Mouse (Mus musculus): ENCODE measurements around the gene 7530416G11Rik. TPM values are rescaled to one million over a fixed set of nuclear protein-coding genes. Genes with fewer than 3 reads are reported as not detected.

7530416G11Rik gene
- polyA plus RNA-seq, 1 experiment from 2014 or later, result not detected

DNA sequence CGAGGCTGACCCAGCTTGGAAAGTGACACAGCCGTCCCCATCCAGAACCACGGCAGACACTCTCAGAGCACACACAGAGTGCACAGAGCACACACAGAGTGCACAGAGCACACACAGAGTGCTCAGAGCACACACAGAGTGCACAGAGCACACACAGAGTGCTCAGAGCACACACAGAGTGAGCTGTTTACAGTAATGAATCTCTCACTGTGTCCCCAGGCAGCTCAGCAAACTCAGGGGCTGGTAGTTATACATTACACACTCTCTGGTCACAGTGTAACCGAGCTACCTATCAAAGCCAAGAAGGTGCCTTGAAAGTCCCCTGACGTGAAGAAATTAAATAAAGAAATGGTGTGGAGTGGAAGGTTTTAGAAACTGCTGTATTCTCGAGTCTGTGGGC, 33.6 kb downstream of the 7530416G11Rik start:
- DNase-seq (ENCODE audit: low spot score) (no peak), ATAC-seq (ENCODE audit: low read depth) (no peak)
- Histone ChIP-seq H3K9ac (ENCODE audit: low read depth, low read length) (no peak overlapping the region), H3K9me3 (ENCODE audit: control insufficient read depth, low read length) (no peaks in the 10 kb centered on the region), H3K27me3 (replicated peaks; ENCODE audit: control insufficient read depth, insufficient read depth, low read length) (no peaks in the 10 kb centered on the region), H3K27ac (replicated peaks; ENCODE audit: low read depth, low read length) (no peak overlapping the region), H3K4me3 (ENCODE audit: low read depth, low read length) (no peak overlapping the region), H3K4me1 (ENCODE audit: control insufficient read depth, insufficient read depth, low read length) (no peaks in the 10 kb centered on the region), H3K36me3 (ENCODE audit: control insufficient read depth, insufficient read depth, low read length) (peaks cover 40% of the 10 kb centered on the region), H3K4me2 (ENCODE audit: low read depth, low read length) (no peak overlapping the region)
- 94% methylated on average over 6 of the region's 6 CpGs for WGBS

DNA sequence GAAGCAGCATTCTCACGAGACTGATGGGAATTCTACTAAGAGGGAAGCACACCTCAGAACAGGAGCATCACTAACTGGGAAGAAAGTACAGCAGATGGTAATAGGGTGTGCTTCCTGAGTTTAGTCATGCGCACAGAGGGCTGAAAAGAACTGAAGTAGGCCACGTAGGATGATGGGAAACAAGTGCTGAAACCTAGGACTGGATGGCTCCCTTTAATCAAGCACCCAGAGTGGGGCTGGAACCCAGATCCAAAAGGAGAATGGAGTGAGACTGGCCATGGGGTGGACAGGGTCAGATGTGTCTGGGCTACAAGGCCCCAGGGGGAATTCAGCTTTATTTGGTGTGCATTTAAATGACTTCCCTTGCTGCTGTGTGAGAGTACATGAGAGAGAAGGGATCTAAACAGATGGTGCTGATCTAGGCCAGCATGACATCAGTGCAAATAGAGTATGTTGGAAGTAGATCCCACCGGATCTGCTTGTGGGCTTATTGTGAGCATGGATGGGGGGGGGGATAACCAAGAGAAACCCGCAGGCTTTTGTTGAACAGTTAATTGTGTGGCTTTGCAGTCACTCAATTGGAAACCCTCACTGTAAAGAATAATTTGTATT, 36.5 kb downstream of the 7530416G11Rik start:
- DNase-seq (ENCODE audit: low spot score) (no peak), ATAC-seq (ENCODE audit: low read depth) (no peak)
- Histone ChIP-seq H3K36me3 (ENCODE audit: control insufficient read depth, insufficient read depth, low read length) (peaks cover 54% of the 10 kb centered on the region), H3K27me3 (replicated peaks; ENCODE audit: control insufficient read depth, insufficient read depth, low read length) (no peaks in the 10 kb centered on the region), H3K9ac (ENCODE audit: low read depth, low read length) (no peak overlapping the region), H3K9me3 (ENCODE audit: control insufficient read depth, low read length) (no peaks in the 10 kb centered on the region), H3K4me1 (ENCODE audit: control insufficient read depth, insufficient read depth, low read length) (no peaks in the 10 kb centered on the region), H3K4me2 (ENCODE audit: low read depth, low read length) (no peak overlapping the region), H3K4me3 (ENCODE audit: low read depth, low read length) (no peak overlapping the region), H3K27ac (replicated peaks; ENCODE audit: low read depth, low read length) (no peak overlapping the region)
- 90% methylated on average over 5 of the region's 5 CpGs for WGBS

DNA sequence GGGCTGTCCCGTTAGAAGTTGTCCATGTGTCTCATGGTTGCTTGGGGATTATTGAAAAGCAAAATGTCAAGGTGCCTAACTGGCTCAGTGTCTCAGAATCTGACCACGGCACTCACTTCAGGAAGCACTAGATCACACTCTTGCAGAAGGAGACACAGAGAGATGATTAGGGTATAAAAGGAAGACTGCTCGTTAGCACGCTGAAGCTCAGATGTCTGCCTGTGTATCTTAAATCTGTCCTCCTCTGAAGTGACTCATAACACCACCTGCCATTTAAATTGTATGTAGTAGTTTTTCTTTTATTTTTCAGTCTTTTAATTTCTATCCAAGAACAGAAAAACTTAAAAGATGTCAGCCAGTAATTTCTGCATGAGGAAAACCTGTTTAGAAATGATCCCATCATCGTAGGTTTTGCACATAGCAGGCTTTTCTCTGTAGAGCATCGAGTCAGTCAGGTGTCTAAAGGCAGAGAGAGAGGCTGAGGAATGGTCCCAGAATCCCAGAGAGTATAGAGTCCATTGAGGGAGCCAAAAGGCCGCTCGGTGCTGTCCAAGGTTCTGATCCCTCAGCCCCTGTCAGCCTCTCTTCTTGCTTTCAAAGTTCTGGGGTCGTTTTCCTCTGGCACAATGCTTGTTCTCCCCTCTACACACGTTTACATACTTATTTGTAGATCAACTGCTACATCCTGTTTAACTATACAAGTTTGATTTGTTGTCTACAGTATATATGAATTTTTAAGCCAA, 38.0 kb downstream of the 7530416G11Rik start:
- Histone ChIP-seq H3K4me1 (ENCODE audit: control insufficient read depth, insufficient read depth, low read length) (no peaks in the 10 kb centered on the region), H3K27me3 (replicated peaks; ENCODE audit: control insufficient read depth, insufficient read depth, low read length) (no peaks in the 10 kb centered on the region), H3K36me3 (ENCODE audit: control insufficient read depth, insufficient read depth, low read length) (peaks cover 68% of the 10 kb centered on the region), H3K4me3 (ENCODE audit: low read depth, low read length) (no peak overlapping the region), H3K27ac (replicated peaks; ENCODE audit: low read depth, low read length) (no peak overlapping the region), H3K9me3 (ENCODE audit: control insufficient read depth, low read length) (no peaks in the 10 kb centered on the region), H3K9ac (ENCODE audit: low read depth, low read length) (no peak overlapping the region), H3K4me2 (ENCODE audit: low read depth, low read length) (no peak overlapping the region)
- WGBS, result 58% methylated on average over 10 of the region's 10 CpGs
- peak; percentile 50 for DNase-seq (ENCODE audit: low spot score)
- no peak for ATAC-seq (ENCODE audit: low read depth)

DNA sequence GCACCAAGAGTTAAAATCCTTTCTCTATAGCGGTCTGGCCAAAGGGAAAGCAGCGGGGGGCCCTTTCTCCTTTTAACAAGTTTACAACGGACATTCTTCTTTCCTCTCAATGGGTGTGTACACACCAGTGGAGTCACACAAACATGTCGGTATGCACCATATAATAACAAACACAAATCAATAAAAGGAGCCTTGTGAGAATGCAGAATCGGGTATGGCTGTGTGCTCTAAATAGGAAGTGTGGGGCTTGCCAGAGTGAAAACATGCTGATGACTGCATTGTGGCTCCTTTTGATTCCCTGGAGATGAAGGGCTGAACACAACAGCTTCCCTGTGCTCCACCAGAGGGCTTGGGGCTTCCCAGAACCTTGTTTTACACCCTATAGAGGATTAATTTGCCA, 38.8 kb downstream of the 7530416G11Rik start:
- DNase-seq (ENCODE audit: low spot score) (peak; percentile 32), ATAC-seq (ENCODE audit: low read depth) (no peak)
- Histone ChIP-seq H3K4me3 (ENCODE audit: low read depth, low read length) (no peak overlapping the region), H3K27me3 (replicated peaks; ENCODE audit: control insufficient read depth, insufficient read depth, low read length) (no peaks in the 10 kb centered on the region), H3K9ac (ENCODE audit: low read depth, low read length) (no peak overlapping the region), H3K9me3 (ENCODE audit: control insufficient read depth, low read length) (no peaks in the 10 kb centered on the region), H3K27ac (replicated peaks; ENCODE audit: low read depth, low read length) (no peak overlapping the region), H3K4me2 (ENCODE audit: low read depth, low read length) (no peak overlapping the region), H3K36me3 (ENCODE audit: control insufficient read depth, insufficient read depth, low read length) (peaks cover 72% of the 10 kb centered on the region), H3K4me1 (ENCODE audit: control insufficient read depth, insufficient read depth, low read length) (no peaks in the 10 kb centered on the region)
- WGBS, result 25% methylated on average over 5 of the region's 5 CpGs

DNA sequence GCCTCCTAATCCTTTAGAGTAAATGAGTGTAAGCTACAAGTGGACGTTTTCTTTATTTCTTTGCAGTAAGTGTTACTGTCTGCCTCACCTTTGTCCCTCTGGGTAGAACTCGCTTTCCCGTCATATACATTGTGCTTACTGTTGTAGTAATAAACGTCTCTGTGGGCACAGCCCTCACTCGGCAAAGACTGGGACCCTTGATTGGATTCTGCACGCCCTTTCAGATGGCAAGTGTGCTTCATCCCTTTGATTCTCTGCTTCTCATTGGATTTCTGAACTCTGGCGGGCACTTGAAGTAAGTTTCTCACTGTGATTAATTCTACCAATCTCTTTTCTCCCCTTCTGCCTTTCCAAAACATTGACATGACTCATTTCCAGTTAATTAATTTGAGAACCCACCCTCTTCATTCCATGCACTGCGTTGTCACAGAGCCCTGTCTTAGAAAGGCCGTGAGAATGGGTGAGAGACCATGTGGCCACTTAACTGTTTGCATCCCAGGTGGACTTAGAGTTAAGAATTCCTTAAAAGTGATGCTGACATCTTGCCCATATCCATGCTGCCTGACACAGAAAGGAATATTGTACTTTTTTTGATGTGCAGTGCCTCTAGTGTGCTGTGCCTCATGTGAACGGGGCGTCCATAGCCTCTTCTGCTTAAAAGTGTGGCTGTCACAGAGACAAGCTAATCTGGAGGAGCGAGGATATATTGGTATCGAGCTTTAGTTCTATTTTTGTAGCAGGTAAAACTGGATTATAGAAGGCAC, 39.8 kb downstream of the 7530416G11Rik start:
- Histone ChIP-seq H3K9me3 (ENCODE audit: control insufficient read depth, low read length) (no peaks in the 10 kb centered on the region), H3K27ac (replicated peaks; ENCODE audit: low read depth, low read length) (no peak overlapping the region), H3K4me1 (ENCODE audit: control insufficient read depth, insufficient read depth, low read length) (no peaks in the 10 kb centered on the region), H3K36me3 (ENCODE audit: control insufficient read depth, insufficient read depth, low read length) (peaks cover 69% of the 10 kb centered on the region), H3K27me3 (replicated peaks; ENCODE audit: control insufficient read depth, insufficient read depth, low read length) (no peaks in the 10 kb centered on the region), H3K4me3 (ENCODE audit: low read depth, low read length) (no peak overlapping the region), H3K9ac (ENCODE audit: low read depth, low read length) (no peak overlapping the region), H3K4me2 (ENCODE audit: low read depth, low read length) (no peak overlapping the region)
- no peak for DNase-seq (ENCODE audit: low spot score)
- ATAC-seq (ENCODE audit: low read depth), result no peak
- WGBS, result 65% methylated on average over 13 of the region's 13 CpGs

DNA sequence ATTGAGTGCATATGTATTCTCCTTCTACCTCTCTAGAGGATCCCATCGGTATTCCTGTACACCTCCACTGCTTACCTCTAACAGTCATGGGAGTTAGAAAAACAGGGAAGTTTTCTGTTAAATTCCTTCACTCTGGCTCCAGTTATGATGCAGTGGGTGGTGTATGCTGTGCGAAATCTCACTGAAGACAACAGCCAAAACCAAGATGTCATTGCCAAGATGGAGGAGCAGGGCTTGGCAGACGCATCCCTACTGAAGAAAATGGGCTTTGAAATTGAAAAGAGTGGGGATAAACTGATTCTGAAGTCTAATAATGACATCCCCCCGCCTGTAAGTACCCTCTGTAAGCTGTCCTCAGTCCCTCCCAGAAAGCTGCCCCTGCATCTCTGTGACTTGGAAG, 40.9 kb downstream of the 7530416G11Rik start:
- H3K36me3 ChIP-seq (ENCODE audit: control insufficient read depth, insufficient read depth, low read length), result peaks cover 60% of the 10 kb centered on the region
- no peaks in the 10 kb centered on the region for H3K9me3 ChIP-seq (ENCODE audit: control insufficient read depth, low read length)
- no peak overlapping the region for H3K4me3 ChIP-seq (ENCODE audit: low read depth, low read length)
- H3K27ac ChIP-seq (replicated peaks; ENCODE audit: low read depth, low read length), result no peak overlapping the region
- ATAC-seq (ENCODE audit: low read depth), result no peak
- H3K27me3 ChIP-seq (replicated peaks; ENCODE audit: control insufficient read depth, insufficient read depth, low read length), result no peaks in the 10 kb centered on the region
- WGBS, result 78% methylated on average over 4 of the region's 4 CpGs
- no peaks in the 10 kb centered on the region for H3K4me1 ChIP-seq (ENCODE audit: control insufficient read depth, insufficient read depth, low read length)
- H3K9ac ChIP-seq (ENCODE audit: low read depth, low read length), result no peak overlapping the region
- no peak for DNase-seq (ENCODE audit: low spot score)
- H3K4me2 ChIP-seq (ENCODE audit: low read depth, low read length), result no peak overlapping the region

DNA sequence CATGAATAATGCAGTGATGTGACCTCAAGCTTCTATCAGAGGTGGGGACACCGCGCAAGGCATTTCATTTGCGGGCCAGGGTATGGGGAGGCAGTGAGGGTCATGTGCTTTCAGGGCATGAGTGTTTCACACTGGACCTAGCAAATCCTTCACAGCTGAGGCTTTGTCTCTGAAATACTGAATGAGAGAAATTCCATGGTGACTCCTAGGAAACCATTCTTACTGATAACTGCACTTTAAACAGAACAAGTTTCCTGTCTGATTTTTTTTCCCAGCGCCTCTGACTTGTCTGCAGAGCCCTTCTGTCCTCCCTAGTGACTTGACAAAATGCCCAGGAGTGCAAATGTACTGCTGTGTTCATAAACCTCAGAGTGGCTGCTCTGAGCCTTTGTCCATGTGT, 41.5 kb downstream of the 7530416G11Rik start:
- H3K4me2 ChIP-seq (ENCODE audit: low read depth, low read length), result no peak overlapping the region
- no peaks in the 10 kb centered on the region for H3K9me3 ChIP-seq (ENCODE audit: control insufficient read depth, low read length)
- peaks cover 60% of the 10 kb centered on the region for H3K36me3 ChIP-seq (ENCODE audit: control insufficient read depth, insufficient read depth, low read length)
- H3K9ac ChIP-seq (ENCODE audit: low read depth, low read length), result no peak overlapping the region
- ATAC-seq (ENCODE audit: low read depth) (no peak), DNase-seq (ENCODE audit: low spot score) (no peak)
- WGBS, result 84% methylated on average over 4 of the region's 4 CpGs
- H3K27me3 ChIP-seq (replicated peaks; ENCODE audit: control insufficient read depth, insufficient read depth, low read length), result no peaks in the 10 kb centered on the region
- no peaks in the 10 kb centered on the region for H3K4me1 ChIP-seq (ENCODE audit: control insufficient read depth, insufficient read depth, low read length)
- no peak overlapping the region for H3K27ac ChIP-seq (replicated peaks; ENCODE audit: low read depth, low read length)
- H3K4me3 ChIP-seq (ENCODE audit: low read depth, low read length), result no peak overlapping the region

DNA sequence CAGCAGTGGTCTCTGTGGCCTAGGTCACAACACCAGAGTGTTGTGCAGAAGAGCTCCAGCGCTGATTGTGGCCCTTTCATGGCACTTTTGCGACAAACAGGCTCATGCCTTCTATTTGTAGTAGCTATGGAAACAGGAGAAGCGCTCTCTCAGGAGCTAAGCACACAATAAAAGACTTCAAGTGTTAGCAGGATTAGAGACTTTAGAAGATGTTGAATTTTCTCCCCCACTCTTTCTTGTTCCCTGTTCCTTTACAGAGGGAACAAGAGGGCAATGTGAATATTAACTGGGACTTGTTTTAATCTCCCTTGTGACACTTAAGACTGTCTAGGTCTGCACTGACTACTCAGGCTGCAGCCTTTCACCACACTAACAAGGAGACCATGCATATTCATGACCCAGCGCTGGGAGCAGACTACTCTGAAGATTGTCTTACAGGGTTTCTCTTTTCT, 44.4 kb downstream of the 7530416G11Rik start:
- 57% methylated on average over 4 of the region's 4 CpGs for WGBS
- peaks cover 55% of the 10 kb centered on the region for H3K36me3 ChIP-seq (ENCODE audit: control insufficient read depth, insufficient read depth, low read length)
- no peak for DNase-seq (ENCODE audit: low spot score)
- H3K9me3 ChIP-seq (ENCODE audit: control insufficient read depth, low read length), result no peaks in the 10 kb centered on the region
- H3K4me2 ChIP-seq (ENCODE audit: low read depth, low read length), result no peak overlapping the region
- 0 out of 2 replicates have a peak, but pooled peaks have one; percentile 39 for ATAC-seq (ENCODE audit: low read depth)
- H3K27ac ChIP-seq (replicated peaks; ENCODE audit: low read depth, low read length), result no peak overlapping the region
- H3K27me3 ChIP-seq (replicated peaks; ENCODE audit: control insufficient read depth, insufficient read depth, low read length), result no peaks in the 10 kb centered on the region
- H3K4me1 ChIP-seq (ENCODE audit: control insufficient read depth, insufficient read depth, low read length), result no peaks in the 10 kb centered on the region
- H3K4me3 ChIP-seq (ENCODE audit: low read depth, low read length), result no peak overlapping the region
- H3K9ac ChIP-seq (ENCODE audit: low read depth, low read length), result no peak overlapping the region

Measured in embryonic facial prominence, embryonic 14.5 days (tissue).